Mouse (Mus musculus): ENCODE data around the gene Cenph.

DNA sequence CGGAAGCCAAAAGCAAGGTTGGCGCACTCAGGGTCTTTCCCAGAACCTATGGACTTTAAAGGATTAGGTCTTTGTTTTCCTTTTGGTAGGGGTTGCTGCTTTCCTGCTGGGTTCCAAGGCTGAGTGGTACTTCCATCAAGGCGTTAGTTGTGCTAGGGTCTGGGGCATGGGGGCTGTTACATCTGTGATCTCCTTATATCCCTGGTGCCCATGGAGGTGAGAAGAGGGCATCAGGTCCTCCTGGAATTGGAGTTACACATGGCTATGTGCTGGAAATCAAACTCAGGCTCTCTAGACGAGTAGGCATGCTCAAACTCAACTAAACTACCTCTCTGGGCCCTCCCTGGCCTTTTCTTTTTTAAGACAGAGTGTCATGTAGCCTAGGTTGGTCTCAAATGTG lies 21.5 kb downstream of the Cenph start:
- TF ChIP-seq CTCF (conservative IDR thresholded peaks at IDR 0.05; ENCODE audit: insufficient read depth, insufficient read length, low read depth, low read length), result no peak
- no peak for TF ChIP-seq POLR2A (IDR thresholded peaks at IDR 0.05; ENCODE audit: low read depth, low read length)
